Mouse (Mus musculus) A20 (cell line): ENCODE measurements around the gene Fars2.

ENCODE experiments used
- DNase-seq: peaks from one replicate; pipeline ENCODE4 v3.0.0-alpha.2; 2011; ENCODE audit warnings: low read depth, low spot score

The Fars2 gene

GRCm38 (mm10) chr13:36117143-36118014 is at the start of gene Fars2, which contains the start of gene Lyrm4:
TSS of gene Fars2 (plus strand) at chr13:36117412.
TSS of gene Lyrm4 (minus strand) at chr13:36117526.
- DNase-seq, result peak; percentile 99

GRCm38 (mm10) chr13:36074484-36074883 is 42.7 kb upstream of the Fars2 start:
- DNase-seq, result peak; percentile 30

- no peak for DNase-seq
These were observed 35.6 kb upstream of the Fars2 start for GRCm38 (mm10) chr13:36081591-36081990.

- DNase-seq, result no peak
These were observed 32.5 kb upstream of the Fars2 start for GRCm38 (mm10) chr13:36084701-36085100.

- no peak for DNase-seq
These were observed 31.2 kb upstream of the Fars2 start for GRCm38 (mm10) chr13:36085971-36086370.

GRCm38 (mm10) chr13:36086608-36087391 is 30.4 kb upstream of the Fars2 start:
- DNase-seq, result no peak

- DNase-seq, result no peak
These were observed 29.8 kb upstream of the Fars2 start for GRCm38 (mm10) chr13:36087427-36087826.

- DNase-seq, result no peak
These were observed 29.0 kb upstream of the Fars2 start for GRCm38 (mm10) chr13:36088168-36088567.

- DNase-seq, result no peak
These were observed 20.4 kb upstream of the Fars2 start for GRCm38 (mm10) chr13:36096684-36097383.

GRCm38 (mm10) chr13:36105591-36105990 is 11.6 kb upstream of the Fars2 start:
- DNase-seq, result no peak

GRCm38 (mm10) chr13:36108528-36108927 is 8.7 kb upstream of the Fars2 start:
- no peak for DNase-seq

- no peak for DNase-seq
These were observed 5.9 kb upstream of the Fars2 start for GRCm38 (mm10) chr13:36111331-36111730.

GRCm38 (mm10) chr13:36113181-36113580 is 4.0 kb upstream of the Fars2 start:
- no peak for DNase-seq

- peak; percentile 88 for DNase-seq
These were observed 581 bp upstream of the Fars2 start for GRCm38 (mm10) chr13:36116520-36117142.

- peak; percentile 48 for DNase-seq
These were observed 2.5 kb downstream of the Fars2 start for GRCm38 (mm10) chr13:36119684-36120083.

- DNase-seq, result no peak
These were observed 3.4 kb downstream of the Fars2 start for GRCm38 (mm10) chr13:36120606-36121005.

GRCm38 (mm10) chr13:36129360-36130054 is 12.3 kb downstream of the Fars2 start:
- DNase-seq, result no peak

- no peak for DNase-seq
These were observed 14.2 kb downstream of the Fars2 start for GRCm38 (mm10) chr13:36131401-36131800.

- DNase-seq, result peak; percentile 73
These were observed 14.9 kb downstream of the Fars2 start for GRCm38 (mm10) chr13:36131992-36132649.

GRCm38 (mm10) chr13:36139703-36140102 is 22.5 kb downstream of the Fars2 start:
- DNase-seq, result no peak
